Mouse (Mus musculus): Measurements from ENCODE around the gene Gcgr. TPM values are rescaled to one million over a fixed set of nuclear protein-coding genes. Genes with fewer than 3 reads are reported as not detected.

The Gcgr gene
- polyA plus RNA-seq, 1 experiment from 2014 or later, result 1.0 TPM

DNA sequence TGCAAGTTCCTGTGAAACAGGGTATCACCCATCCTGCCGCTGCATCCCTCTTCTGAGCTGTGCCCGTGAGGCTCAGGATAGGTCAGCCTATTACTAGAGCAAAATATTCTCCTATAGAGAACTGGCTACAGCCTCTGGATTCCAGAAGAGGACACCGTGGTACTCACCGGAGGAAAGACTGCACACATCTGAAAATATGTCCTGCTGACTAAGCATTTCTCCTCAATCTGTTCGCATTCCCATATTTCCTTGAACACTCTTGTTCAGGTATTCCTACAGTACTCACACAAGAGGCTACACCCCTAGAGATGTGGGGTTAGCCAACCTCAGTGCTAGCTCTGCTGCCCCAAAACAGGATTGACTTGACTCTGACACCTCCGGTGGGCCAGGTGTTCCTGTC, 37.8 kb downstream of the Gcgr start:
- WGBS, result 96% methylated on average over 6 of the region's 6 CpGs

GRCm38 (mm10) chr11:120571122-120571521, 40.6 kb downstream of the Gcgr start:
- WGBS, result 86% methylated on average over 3 of the region's 3 CpGs
- no peak for ATAC-seq
- no peaks in the 10 kb centered on the region for H3K9me3 ChIP-seq (ENCODE audit: control insufficient read depth, low read length)
- peaks cover 20% of the 10 kb centered on the region for H3K4me1 ChIP-seq (ENCODE audit: control insufficient read depth, insufficient read depth, low read depth, low read length)
- H3K9ac ChIP-seq (ENCODE audit: low read depth, low read length), result no peak overlapping the region
- H3K4me2 ChIP-seq (ENCODE audit: low read length), result peak overlapping the region; percentile 77; the same call in 1 of the 2 replicates
- no peak overlapping the region for H3K4me3 ChIP-seq (ENCODE audit: low read length)
- peaks cover 25% of the 10 kb centered on the region for H3K36me3 ChIP-seq (ENCODE audit: control insufficient read depth, insufficient read depth, low read length)
- no peak overlapping the region for H3K27ac ChIP-seq (ENCODE audit: low read depth, low read length)
- H3K27me3 ChIP-seq (replicated peaks; ENCODE audit: control insufficient read depth, insufficient read depth, low read length), result no peaks in the 10 kb centered on the region

More for the DNA sequence above, 37.8 kb downstream of the Gcgr start:
- peaks cover 43% of the 10 kb centered on the region for H3K36me3 ChIP-seq (ENCODE audit: control insufficient read depth, insufficient read depth, low read length)
- H3K27ac ChIP-seq (ENCODE audit: low read depth, low read length), result no peak overlapping the region
- H3K4me3 ChIP-seq (ENCODE audit: low read length), result no peak overlapping the region
- no peak overlapping the region for H3K9ac ChIP-seq (ENCODE audit: low read depth, low read length)
- H3K9me3 ChIP-seq (ENCODE audit: control insufficient read depth, low read length), result no peaks in the 10 kb centered on the region
- H3K27me3 ChIP-seq (replicated peaks; ENCODE audit: control insufficient read depth, insufficient read depth, low read length), result no peaks in the 10 kb centered on the region
- H3K4me1 ChIP-seq (ENCODE audit: control insufficient read depth, insufficient read depth, low read depth, low read length), result peaks cover 12% of the 10 kb centered on the region
- ATAC-seq, result no peak
- H3K4me2 ChIP-seq (ENCODE audit: low read length), result no peak overlapping the region

DNA sequence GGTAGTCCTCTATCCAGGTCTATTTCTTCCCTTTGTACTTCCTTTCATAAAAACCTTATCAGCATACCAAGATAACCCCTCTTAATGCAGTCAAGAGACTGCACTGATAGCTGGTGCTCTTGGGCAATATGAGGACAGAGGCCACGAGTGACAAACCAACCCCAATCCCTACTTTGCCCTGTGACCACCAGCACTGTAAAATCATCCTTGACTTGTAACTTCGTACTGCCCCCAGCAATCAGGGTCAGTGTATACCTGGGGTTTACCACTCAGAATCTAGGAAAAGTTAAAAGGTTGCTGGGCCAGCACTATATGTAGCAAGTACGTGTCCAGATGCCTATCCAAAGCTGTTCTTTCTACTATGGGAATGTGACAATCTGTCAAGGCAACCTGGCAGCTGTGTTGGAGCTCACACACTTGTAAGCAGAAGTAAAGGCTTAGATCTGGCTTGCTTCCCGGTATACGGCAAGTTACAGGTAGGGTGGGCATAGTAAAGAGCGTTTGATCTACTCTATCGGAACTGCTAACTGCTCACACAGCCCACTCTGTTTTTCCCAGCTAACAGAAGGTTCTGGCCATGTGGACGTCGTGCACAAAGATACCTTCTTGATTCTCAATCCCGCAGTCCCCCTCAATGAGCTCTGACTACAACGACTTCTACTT, 41.4 kb downstream of the Gcgr start:
- Histone ChIP-seq H3K4me1 (ENCODE audit: control insufficient read depth, insufficient read depth, low read depth, low read length) (peaks cover 20% of the 10 kb centered on the region), H3K36me3 (ENCODE audit: control insufficient read depth, insufficient read depth, low read length) (peaks cover 22% of the 10 kb centered on the region), H3K27ac (ENCODE audit: low read depth, low read length) (peak overlapping the region; percentile 76; the same call in 1 of the 2 replicates), H3K27me3 (replicated peaks; ENCODE audit: control insufficient read depth, insufficient read depth, low read length) (no peaks in the 10 kb centered on the region), H3K9me3 (ENCODE audit: control insufficient read depth, low read length) (no peaks in the 10 kb centered on the region), H3K9ac (ENCODE audit: low read depth, low read length) (peak overlapping the region; percentile 81), H3K4me3 (ENCODE audit: low read length) (peak overlapping the region; percentile 69), H3K4me2 (ENCODE audit: low read length) (peak overlapping the region; percentile 77)
- ATAC-seq, result no peak
- WGBS, result 13% methylated on average over 11 of the region's 11 CpGs

GRCm38 (mm10) chr11:120572417-120572751, 41.9 kb downstream of the Gcgr start:
- no peaks in the 10 kb centered on the region for H3K27me3 ChIP-seq (replicated peaks; ENCODE audit: control insufficient read depth, insufficient read depth, low read length)
- ATAC-seq, result peak; percentile 19
- 0% methylated on average over 15 of the region's 24 CpGs for WGBS
- H3K4me3 ChIP-seq (ENCODE audit: low read length), result peak overlapping the region; percentile 69
- H3K4me1 ChIP-seq (ENCODE audit: control insufficient read depth, insufficient read depth, low read depth, low read length), result peaks cover 20% of the 10 kb centered on the region
- peaks cover 20% of the 10 kb centered on the region for H3K36me3 ChIP-seq (ENCODE audit: control insufficient read depth, insufficient read depth, low read length)
- H3K27ac ChIP-seq (ENCODE audit: low read depth, low read length), result peak overlapping the region; percentile 76
- H3K4me2 ChIP-seq (ENCODE audit: low read length), result peak overlapping the region; percentile 77
- H3K9me3 ChIP-seq (ENCODE audit: control insufficient read depth, low read length), result no peaks in the 10 kb centered on the region
- H3K9ac ChIP-seq (ENCODE audit: low read depth, low read length), result peak overlapping the region; percentile 81

DNA sequence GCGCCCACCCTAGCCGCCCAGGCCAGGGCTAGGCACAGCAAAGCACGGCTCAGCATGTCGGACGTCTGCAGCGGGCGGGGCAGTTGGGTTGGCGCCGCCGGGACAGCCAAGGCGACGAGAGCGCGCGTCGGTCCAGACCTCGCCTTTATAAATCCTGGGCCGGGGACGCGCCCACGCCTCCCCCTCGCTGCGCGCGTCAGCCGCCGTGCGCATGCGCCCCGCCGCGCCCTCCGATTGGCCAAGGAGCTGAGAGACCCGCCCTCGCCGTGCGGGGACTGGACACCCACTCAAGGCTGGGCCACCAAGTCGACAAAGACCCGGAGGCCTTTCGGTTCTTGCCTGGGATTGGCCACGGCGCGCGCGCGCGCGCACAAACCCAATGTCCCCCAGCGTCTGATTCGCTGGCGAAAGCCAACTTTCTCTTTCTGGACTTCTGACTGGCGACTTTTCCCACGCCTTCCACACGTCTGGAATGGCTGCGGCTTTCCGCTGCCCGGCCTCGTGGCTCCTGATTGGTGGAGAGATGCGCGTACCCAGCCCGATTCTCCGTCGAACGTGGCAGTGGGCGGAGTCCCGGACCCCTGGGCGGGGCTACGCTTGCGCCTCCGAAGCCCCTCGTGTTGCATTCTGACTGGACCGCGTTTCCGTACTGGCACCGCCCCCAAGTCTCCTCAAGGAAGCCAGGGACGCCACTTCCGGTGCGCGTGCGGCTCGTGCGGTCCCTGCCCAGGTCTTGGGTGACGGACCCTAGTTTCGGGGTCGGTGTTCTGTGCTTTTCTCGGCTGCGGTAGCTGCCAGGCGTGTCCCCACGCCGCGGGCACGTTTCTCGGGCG, 42.5 kb downstream of the Gcgr start, which contains the start of gene P4hb:
Gene P4hb (minus strand): TSS at position 502 of the 833 bp plus-strand sequence.
- peak within 1 kb of the TSS; percentile 85 for H3K27ac ChIP-seq (ENCODE audit: low read depth, low read length)
- H3K27me3 ChIP-seq (replicated peaks; ENCODE audit: control insufficient read depth, insufficient read depth, low read length), result no peaks in the 10 kb centered on the region
- no peaks in the 10 kb centered on the region for H3K9me3 ChIP-seq (ENCODE audit: control insufficient read depth, low read length)
- H3K36me3 ChIP-seq (ENCODE audit: control insufficient read depth, insufficient read depth, low read length), result peaks cover 22% of the 10 kb centered on the region
- peaks cover 20% of the 10 kb centered on the region for H3K4me1 ChIP-seq (ENCODE audit: control insufficient read depth, insufficient read depth, low read depth, low read length)
- ATAC-seq, result peak; percentile 98
- peak within 1 kb of the TSS; percentile 69 for H3K4me3 ChIP-seq (ENCODE audit: low read length)
- under 1% methylated on average over 87 of the region's 94 CpGs for WGBS
- peak within 1 kb of the TSS; percentile 77 for H3K4me2 ChIP-seq (ENCODE audit: low read length)
- peak within 1 kb of the TSS; percentile 81 for H3K9ac ChIP-seq (ENCODE audit: low read depth, low read length)

DNA sequence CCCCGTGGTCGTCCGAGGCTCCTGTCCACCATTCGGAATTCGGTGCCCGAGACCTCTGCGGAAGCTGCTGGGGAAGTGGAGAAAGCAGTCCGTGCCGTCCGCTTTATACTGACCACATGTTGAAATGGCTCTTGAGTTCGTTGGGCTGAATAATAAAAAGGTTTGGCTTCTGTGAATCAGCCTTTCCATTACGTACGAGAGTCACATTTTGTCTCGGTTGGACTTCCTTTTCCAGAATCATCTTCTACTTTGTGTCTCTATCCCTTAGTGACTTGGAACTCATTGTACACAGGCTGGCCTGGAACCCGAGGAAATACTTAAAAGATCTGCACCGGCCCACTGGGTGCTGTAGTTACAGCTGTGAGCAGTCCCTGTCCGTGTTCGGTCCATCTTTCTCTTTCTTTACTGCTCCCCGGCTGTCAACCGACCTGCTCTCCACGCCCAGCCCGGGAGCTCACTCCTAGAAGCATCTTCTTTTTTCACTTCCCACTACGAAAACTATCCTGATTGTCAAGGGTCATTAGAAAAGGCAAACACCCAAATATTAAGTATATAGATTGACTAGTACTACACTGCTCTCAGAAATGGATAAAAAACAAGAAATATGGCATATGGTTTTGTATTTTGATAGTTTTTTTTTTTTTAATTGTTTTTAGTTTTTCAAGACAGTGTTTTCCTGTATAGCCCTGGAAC, 43.2 kb downstream of the Gcgr start:
- under 1% methylated on average over 23 of the region's 23 CpGs for WGBS

GRCm38 (mm10) chr11:120574278-120574600, 43.7 kb downstream of the Gcgr start:
- H3K9me3 ChIP-seq (ENCODE audit: control insufficient read depth, low read length), result no peaks in the 10 kb centered on the region
- no peaks in the 10 kb centered on the region for H3K27me3 ChIP-seq (replicated peaks; ENCODE audit: control insufficient read depth, insufficient read depth, low read length)
- peak overlapping the region; percentile 69 for H3K4me2 ChIP-seq (ENCODE audit: low read length)
- peak overlapping the region; percentile 69 for H3K4me3 ChIP-seq (ENCODE audit: low read length)
- peaks cover 29% of the 10 kb centered on the region for H3K36me3 ChIP-seq (ENCODE audit: control insufficient read depth, insufficient read depth, low read length)
- H3K27ac ChIP-seq (ENCODE audit: low read depth, low read length), result no peak overlapping the region
- ATAC-seq, result no peak
- H3K9ac ChIP-seq (ENCODE audit: low read depth, low read length), result peak overlapping the region; percentile 37
- H3K4me1 ChIP-seq (ENCODE audit: control insufficient read depth, insufficient read depth, low read depth, low read length), result peaks cover 24% of the 10 kb centered on the region
- 50% methylated on average over 5 of the region's 5 CpGs for WGBS

More for the DNA sequence above, 43.2 kb downstream of the Gcgr start:
- peak overlapping the region; percentile 69 for H3K4me2 ChIP-seq (ENCODE audit: low read length)
- peak overlapping the region; percentile 80 for H3K9ac ChIP-seq (ENCODE audit: low read depth, low read length)
- peaks cover 21% of the 10 kb centered on the region for H3K4me1 ChIP-seq (ENCODE audit: control insufficient read depth, insufficient read depth, low read depth, low read length)
- H3K36me3 ChIP-seq (ENCODE audit: control insufficient read depth, insufficient read depth, low read length), result peaks cover 25% of the 10 kb centered on the region
- peak overlapping the region; percentile 69 for H3K4me3 ChIP-seq (ENCODE audit: low read length)
- no peaks in the 10 kb centered on the region for H3K9me3 ChIP-seq (ENCODE audit: control insufficient read depth, low read length)
- no peak; the same call in 1 of the 2 replicates for ATAC-seq
- H3K27ac ChIP-seq (ENCODE audit: low read depth, low read length), result peak overlapping the region; percentile 85
- H3K27me3 ChIP-seq (replicated peaks; ENCODE audit: control insufficient read depth, insufficient read depth, low read length), result no peaks in the 10 kb centered on the region

- H3K9me3 ChIP-seq (ENCODE audit: control insufficient read depth, low read length), result no peaks in the 10 kb centered on the region
- H3K4me2 ChIP-seq (ENCODE audit: low read length), result no peak overlapping the region
- no peak overlapping the region for H3K9ac ChIP-seq (ENCODE audit: low read depth, low read length)
- no peak overlapping the region for H3K27ac ChIP-seq (ENCODE audit: low read depth, low read length)
- H3K27me3 ChIP-seq (replicated peaks; ENCODE audit: control insufficient read depth, insufficient read depth, low read length), result no peaks in the 10 kb centered on the region
- WGBS, result 88% methylated on average over 2 of the region's 2 CpGs
- ATAC-seq, result no peak
- no peak overlapping the region for H3K4me3 ChIP-seq (ENCODE audit: low read length)
- H3K36me3 ChIP-seq (ENCODE audit: control insufficient read depth, insufficient read depth, low read length), result peaks cover 34% of the 10 kb centered on the region
- peaks cover 32% of the 10 kb centered on the region for H3K4me1 ChIP-seq (ENCODE audit: control insufficient read depth, insufficient read depth, low read depth, low read length)
Observed at GRCm38 (mm10) chr11:120575046-120575445, 44.5 kb downstream of the Gcgr start.

DNA sequence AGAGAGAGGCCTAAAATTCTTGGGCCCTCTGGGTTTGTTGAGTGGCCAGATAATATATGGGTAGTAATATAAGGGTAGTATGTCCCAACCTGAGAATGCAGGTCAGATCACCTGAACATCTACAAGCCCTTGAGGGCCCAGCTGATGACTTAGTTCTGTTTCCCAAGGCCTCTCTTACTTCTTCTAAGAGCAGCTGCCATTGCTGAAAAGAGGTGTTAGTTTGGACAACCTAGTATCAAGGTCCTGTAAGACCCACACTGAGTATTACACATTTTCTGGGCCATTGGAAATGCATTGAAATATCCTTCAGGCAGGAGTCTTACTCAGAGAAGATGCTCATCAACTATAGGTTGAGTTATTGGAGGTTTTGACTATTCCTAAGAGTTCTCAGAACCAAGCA, 45.4 kb downstream of the Gcgr start:
- ATAC-seq, result no peak
- H3K4me1 ChIP-seq (ENCODE audit: control insufficient read depth, insufficient read depth, low read depth, low read length), result peaks cover 38% of the 10 kb centered on the region
- H3K9me3 ChIP-seq (ENCODE audit: control insufficient read depth, low read length), result no peaks in the 10 kb centered on the region
- no peak overlapping the region for H3K4me2 ChIP-seq (ENCODE audit: low read length)
- no peaks in the 10 kb centered on the region for H3K27me3 ChIP-seq (replicated peaks; ENCODE audit: control insufficient read depth, insufficient read depth, low read length)
- H3K9ac ChIP-seq (ENCODE audit: low read depth, low read length), result no peak overlapping the region
- H3K4me3 ChIP-seq (ENCODE audit: low read length), result no peak overlapping the region
- peaks cover 27% of the 10 kb centered on the region for H3K36me3 ChIP-seq (ENCODE audit: control insufficient read depth, insufficient read depth, low read length)
- H3K27ac ChIP-seq (ENCODE audit: low read depth, low read length), result no peak overlapping the region

All from hindbrain, embryonic 16.5 days (tissue).